ENCODE assay signal across 17 mouse cellular contexts in the genomic region with DNA sequence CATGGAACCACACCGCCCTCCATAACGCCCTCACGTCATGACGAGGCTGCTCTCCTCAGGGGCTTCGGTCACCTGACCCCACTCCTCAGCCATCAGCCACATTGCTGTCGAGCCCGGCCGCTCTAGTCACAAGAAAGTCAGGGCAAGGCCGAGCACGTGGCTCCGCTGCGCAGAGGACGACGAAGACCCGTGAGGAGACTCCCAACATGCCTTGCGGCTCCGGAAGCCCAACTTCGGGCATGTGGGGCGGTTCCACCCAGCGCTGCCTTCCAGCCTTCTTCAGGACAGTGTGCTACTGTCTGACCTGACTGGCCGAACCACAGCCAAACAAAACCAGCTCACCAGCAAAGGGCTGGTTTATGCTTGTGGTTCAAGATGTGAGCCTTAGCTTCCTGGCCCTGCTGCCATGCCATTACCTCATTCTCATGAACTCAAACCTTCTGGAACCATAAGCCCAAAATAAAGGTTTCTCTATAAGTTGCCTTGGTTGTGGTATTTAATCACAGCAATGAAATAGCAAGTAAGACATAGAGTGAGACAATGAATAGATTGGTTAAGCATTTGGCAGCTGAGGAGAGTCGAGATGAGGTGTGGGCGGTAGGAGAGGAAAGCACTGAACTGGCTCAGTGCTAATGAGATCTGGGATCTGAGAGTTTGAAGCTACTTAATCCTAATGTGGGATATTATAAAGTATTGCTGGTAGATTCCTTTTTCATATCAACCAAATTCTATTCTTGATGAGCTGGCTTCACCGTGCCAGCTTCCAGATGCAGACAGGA. TPM values are rescaled to one million over a fixed set of nuclear protein-coding genes. Genes with fewer than 3 reads are reported as not detected.
"Had no signal": no experiment of that assay in that cellular context is flagged by ENCODE, and none has a peak within 500 bp of the region (broad histone marks: within the 10 kb centered on the region; RNA-seq: fewer than 3 reads in every experiment).

No protein-coding gene starts in this region.

- H3K9me3 ChIP-seq: kidney, embryonic 15.5 days; limb, embryonic 10.5 days; limb, embryonic 13.5 days; liver, embryonic 12.5 days; liver, embryonic 15.5 days had no signal

- DNase-seq: kidney, adult 11 months; kidney, adult 8-10 months; kidney, postnatal 10 days; kidney, postnatal 36 days; liver; lung, adult 2 months; lung, postnatal 14 days; midbrain, embryonic 14.5 days; thymus, adult 18-20 months; thymus, postnatal 4 days had no signal

- H3K9ac ChIP-seq: kidney, embryonic 15.5 days; limb, embryonic 13.5 days; liver, embryonic 12.5 days; liver, embryonic 15.5 days had no signal

- H3K27ac ChIP-seq: kidney, embryonic 15.5 days; limb, embryonic 10.5 days; limb, embryonic 13.5 days; liver, embryonic 12.5 days; liver, embryonic 15.5 days had no signal

- H3K4me1 ChIP-seq: kidney, embryonic 15.5 days; limb, embryonic 10.5 days; limb, embryonic 13.5 days; liver, embryonic 12.5 days; liver, embryonic 15.5 days had no signal

- H3K4me3 ChIP-seq: kidney, embryonic 15.5 days; limb, embryonic 10.5 days; limb, embryonic 13.5 days; liver, embryonic 12.5 days; liver, embryonic 15.5 days had no signal

- ATAC-seq: liver, embryonic 12.5 days had no signal

- H3K36me3 ChIP-seq: kidney, embryonic 15.5 days; limb, embryonic 10.5 days; limb, embryonic 13.5 days; liver, embryonic 12.5 days; liver, embryonic 15.5 days had no signal

RNA-seq across cellular contexts. Expression of a gene that starts 39.5 kb away (rescaled TPM):
- total RNA-seq: left cerebral cortex, adult 18-20 months; megakaryocyte, adult 5-6 weeks had no signal
